Mouse (Mus musculus) embryonic facial prominence, embryonic 13.5 days (tissue): ENCODE measurements around the gene Erp29. TPM values are rescaled to one million over a fixed set of nuclear protein-coding genes. Genes with fewer than 3 reads are reported as not detected.
A peak's percentile ranks its signal among the peaks of the same experiment; 100 is the strongest.

ENCODE experiments used
- ATAC-seq: fragments of 200-750 bp; cut with Nextera tagmentation; 2 replicates; pipeline ENCODE4 v1.8.0; 2017; ENCODE audit warnings: low read depth; ENCODE audit not compliant: insufficient number of reproducible peaks, insufficient read depth, low FRiP score, low TSS enrichment
- H3K27ac ChIP-seq: fragments of 300-500 bp; sonication (generic); 2 replicates; pipeline ENCODE4 v1.5.1; 2015; ENCODE audit warnings: moderate library complexity, mild to moderate bottlenecking, inconsistent platforms
- H3K27me3 ChIP-seq: fragments of 300-500 bp; sonication (generic); 2 replicates; pipeline ENCODE4 v1.6.1; 2015; ENCODE audit warnings: mild to moderate bottlenecking, inconsistent platforms
- H3K36me3 ChIP-seq: fragments of 300-500 bp; sonication (generic); 2 replicates; pipeline ENCODE4 v1.6.1; 2015; ENCODE audit warnings: mild to moderate bottlenecking, inconsistent platforms
- H3K4me1 ChIP-seq: fragments of 300-500 bp; sonication (generic); 2 replicates; pipeline ENCODE4 v1.6.1; 2015; ENCODE audit warnings: inconsistent platforms
- H3K4me2 ChIP-seq: fragments of 300-500 bp; sonication (generic); 2 replicates; pipeline ENCODE4 v1.6.1; 2015; ENCODE audit warnings: moderate library complexity, mild to moderate bottlenecking, inconsistent platforms
- H3K4me3 ChIP-seq: fragments of 300-500 bp; sonication (generic); 2 replicates; pipeline ENCODE4 v1.5.1; 2015; ENCODE audit warnings: mild to moderate bottlenecking, inconsistent platforms
- H3K9ac ChIP-seq: fragments of 300-500 bp; sonication (generic); 2 replicates; pipeline ENCODE4 v1.6.1; 2015; ENCODE audit warnings: mild to moderate bottlenecking, inconsistent platforms
- H3K9me3 ChIP-seq: fragments of 300-500 bp; sonication (generic); 2 replicates; pipeline ENCODE4 v1.6.1; 2016; ENCODE audit warnings: inconsistent platforms
- WGBS: fragments of 180-500 bp; shearing (Covaris S2); methylation state at CpG from one replicate; pipeline ENCODE4 v1.1.7; 2015; ENCODE audit warnings: mixed read lengths; 5-methylcytosine and 5-hydroxymethylcytosine counted together
- polyA plus RNA-seq: library from polyadenylated mRNA; unstranded; fragments of >200 nt; fragmentation: Nextera tagmentation; extraction: Ambion mirVana; gene quantifications from 2 replicates; pipeline ENCODE4 v1.2.1, GENCODE M21; 2015

The Erp29 gene
- polyA plus RNA-seq, 1 experiment from 2014 or later: 160 TPM

- no peaks in the 10 kb centered on the region for H3K27me3 ChIP-seq
- H3K36me3 ChIP-seq: peaks cover 12% of the 10 kb centered on the region
- H3K4me3 ChIP-seq: peak overlapping the region; percentile 94
- 0 out of 2 replicates have a peak, but pooled peaks cover 4% of the 10 kb centered on the region for H3K9me3 ChIP-seq
- no peak overlapping the region for H3K27ac ChIP-seq
- 52% methylated on average over 9 of the region's 9 CpGs for WGBS
- H3K4me2 ChIP-seq: peak overlapping the region; percentile 82
- H3K4me1 ChIP-seq: peaks cover 21% of the 10 kb centered on the region
- H3K9ac ChIP-seq: peak overlapping the region; percentile 92
- no peak for ATAC-seq
Measured at GRCm38 (mm10) chr5:121398965-121399462, 53.3 kb downstream of the Erp29 start.

GRCm38 (mm10) chr5:121398146-121398964, 54.0 kb downstream of the Erp29 start:
- 1% methylated on average over 67 of the region's 67 CpGs for WGBS
- Histone ChIP-seq H3K4me2 (peak overlapping the region; percentile 82), H3K9me3 (0 out of 2 replicates have a peak, but pooled peaks cover 4% of the 10 kb centered on the region), H3K36me3 (peaks cover 12% of the 10 kb centered on the region), H3K9ac (peak overlapping the region; percentile 92), H3K27ac (peak overlapping the region; percentile 72), H3K4me1 (peaks cover 21% of the 10 kb centered on the region), H3K4me3 (peak overlapping the region; percentile 94), H3K27me3 (no peaks in the 10 kb centered on the region)
- ATAC-seq: peak; percentile 33; the same call in 1 of the 2 replicates

DNA sequence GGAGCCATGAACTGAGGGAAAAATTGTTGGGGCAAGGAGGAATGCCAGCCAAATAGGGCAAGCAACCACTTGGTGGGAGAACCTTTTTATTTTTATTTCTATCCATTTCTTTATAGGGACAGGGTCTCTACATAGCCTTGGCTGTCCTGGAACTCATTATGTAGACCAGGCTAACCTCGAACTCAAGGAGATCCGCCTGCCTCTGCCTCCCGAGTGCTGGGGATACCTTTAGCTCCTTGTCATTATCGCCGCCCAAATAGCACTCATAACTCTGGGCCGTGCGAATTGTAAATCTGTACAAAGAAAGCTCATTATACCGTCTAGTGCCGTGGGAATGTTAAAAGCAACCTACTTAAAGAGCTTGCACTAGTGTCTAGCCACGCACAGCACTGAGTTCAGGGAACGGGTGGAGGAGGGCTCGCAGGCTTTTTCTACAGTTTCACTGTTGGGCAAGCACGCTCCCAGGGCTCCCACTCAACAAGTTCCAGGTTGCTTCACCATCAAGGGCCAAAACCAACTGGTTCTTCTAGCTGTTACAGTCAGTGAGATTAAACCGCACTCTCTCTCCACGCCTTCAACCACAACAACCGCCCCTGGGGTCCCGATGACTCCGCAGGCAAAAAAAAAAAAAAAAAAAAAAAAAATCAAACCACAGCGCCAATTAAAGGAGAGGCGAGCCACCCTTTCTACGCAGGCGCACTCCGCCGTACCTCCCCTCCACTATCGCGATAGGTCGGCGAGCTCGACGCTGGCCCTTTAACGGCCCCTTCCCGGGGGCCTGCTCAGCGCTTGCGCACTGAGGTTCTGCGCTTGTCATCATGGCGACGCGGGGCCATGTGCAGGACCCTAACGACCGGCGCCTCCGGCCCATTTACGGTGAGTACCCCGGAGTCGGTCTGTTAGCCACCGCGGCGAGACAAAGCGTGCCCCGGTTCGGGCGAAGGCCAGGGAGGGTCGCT, 54.8 kb downstream of the Erp29 start, which contains the start of gene Naa25:
TSS of gene Naa25 (plus strand) at position 750 of the 959 bp plus-strand sequence.
- H3K4me2 ChIP-seq: peak within 1 kb of the TSS; percentile 82
- H3K4me3 ChIP-seq: peak within 1 kb of the TSS; percentile 94
- peak; percentile 92 for ATAC-seq
- WGBS: 10% methylated on average over 53 of the region's 53 CpGs
- H3K9ac ChIP-seq: peak within 1 kb of the TSS; percentile 92
- peaks cover 9% of the 10 kb centered on the region for H3K36me3 ChIP-seq
- peaks cover 21% of the 10 kb centered on the region for H3K4me1 ChIP-seq
- 0 out of 2 replicates have a peak, but pooled peaks cover 4% of the 10 kb centered on the region for H3K9me3 ChIP-seq
- H3K27ac ChIP-seq: peak within 1 kb of the TSS; percentile 93
- H3K27me3 ChIP-seq: no peaks in the 10 kb centered on the region

- no peak for ATAC-seq
- 80% methylated on average over 5 of the region's 5 CpGs for WGBS
- 0 out of 2 replicates have a peak, but pooled peaks cover 4% of the 10 kb centered on the region for H3K9me3 ChIP-seq
- H3K4me3 ChIP-seq: no peak overlapping the region
- H3K4me2 ChIP-seq: no peak overlapping the region
- no peaks in the 10 kb centered on the region for H3K27me3 ChIP-seq
- no peak overlapping the region for H3K27ac ChIP-seq
- peaks cover 21% of the 10 kb centered on the region for H3K4me1 ChIP-seq
- no peaks in the 10 kb centered on the region for H3K36me3 ChIP-seq
- no peak overlapping the region for H3K9ac ChIP-seq
Measured at GRCm38 (mm10) chr5:121395621-121396020, 56.7 kb downstream of the Erp29 start.

- H3K36me3 ChIP-seq: no peaks in the 10 kb centered on the region
- WGBS: 72% methylated on average over 3 of the region's 3 CpGs
Measured at GRCm38 (mm10) chr5:121393402-121393801, 58.9 kb downstream of the Erp29 start.

GRCm38 (mm10) chr5:121392667-121393380, 59.5 kb downstream of the Erp29 start:
- Histone ChIP-seq H3K27ac (no peak overlapping the region), H3K36me3 (no peaks in the 10 kb centered on the region)

More at GRCm38 (mm10) chr5:121393402-121393801, 58.9 kb downstream of the Erp29 start:
- H3K27ac ChIP-seq: no peak overlapping the region
- H3K27me3 ChIP-seq: no peaks in the 10 kb centered on the region
- no peak overlapping the region for H3K4me2 ChIP-seq
- no peak for ATAC-seq
- H3K9ac ChIP-seq: no peak overlapping the region
- 0 out of 2 replicates have a peak, but pooled peaks cover 4% of the 10 kb centered on the region for H3K9me3 ChIP-seq
- H3K4me1 ChIP-seq: peaks cover 5% of the 10 kb centered on the region
- H3K4me3 ChIP-seq: no peak overlapping the region

DNA sequence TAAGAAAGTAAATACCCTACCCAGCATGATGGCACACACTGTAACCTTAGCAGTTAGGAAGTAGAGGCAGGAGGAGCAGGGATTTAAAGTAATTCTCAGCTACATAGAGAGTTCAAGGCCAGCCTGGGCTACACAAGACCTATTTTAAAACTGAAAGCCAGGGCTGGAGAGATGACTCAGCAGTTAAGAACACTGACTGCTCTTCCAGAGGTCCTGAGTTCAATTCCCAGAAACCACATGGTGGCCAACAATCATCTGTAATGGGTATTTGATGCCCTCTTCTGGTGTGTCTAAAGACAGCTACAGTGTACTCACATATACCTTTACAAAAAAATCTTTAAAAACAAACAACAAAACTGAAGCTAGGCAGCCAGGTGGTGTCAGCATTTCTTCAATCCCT, 62.6 kb downstream of the Erp29 start:
- Histone ChIP-seq H3K9me3 (0 out of 2 replicates have a peak, but pooled peaks cover 4% of the 10 kb centered on the region), H3K9ac (no peak overlapping the region), H3K4me3 (no peak overlapping the region), H3K36me3 (no peaks in the 10 kb centered on the region), H3K27ac (no peak overlapping the region), H3K4me2 (no peak overlapping the region), H3K4me1 (peaks cover 16% of the 10 kb centered on the region), H3K27me3 (no peaks in the 10 kb centered on the region)
- ATAC-seq: no peak

More at GRCm38 (mm10) chr5:121392667-121393380, 59.5 kb downstream of the Erp29 start:
- peaks cover 5% of the 10 kb centered on the region for H3K4me1 ChIP-seq
- H3K27me3 ChIP-seq: no peaks in the 10 kb centered on the region
- H3K9ac ChIP-seq: no peak overlapping the region
- H3K9me3 ChIP-seq: 0 out of 2 replicates have a peak, but pooled peaks cover 4% of the 10 kb centered on the region
- ATAC-seq: no peak
- WGBS: 55% methylated on average over 16 of the region's 16 CpGs
- H3K4me2 ChIP-seq: no peak overlapping the region
- H3K4me3 ChIP-seq: no peak overlapping the region

DNA sequence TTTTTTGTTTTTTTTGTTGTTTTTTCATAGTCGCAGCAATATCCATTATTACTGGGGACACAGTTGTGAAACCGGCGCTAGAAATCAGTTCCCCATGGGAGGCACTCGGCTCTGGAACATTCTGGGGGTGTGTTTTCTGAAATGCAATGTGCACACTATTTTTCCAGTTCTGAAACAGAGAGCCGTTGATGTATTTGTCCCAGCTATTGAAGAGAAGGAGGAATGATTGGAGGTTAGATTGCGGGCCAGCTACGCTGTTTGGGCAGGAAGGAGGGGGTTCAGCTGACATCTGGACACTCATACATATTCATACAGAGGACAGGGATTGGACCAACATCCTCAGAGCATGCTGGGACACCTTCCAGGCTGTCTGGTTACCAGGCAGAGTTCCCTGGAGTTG, 63.2 kb downstream of the Erp29 start:
- no peak for ATAC-seq
- H3K36me3 ChIP-seq: no peaks in the 10 kb centered on the region
- H3K4me2 ChIP-seq: no peak overlapping the region
- H3K9me3 ChIP-seq: no peaks in the 10 kb centered on the region
- peaks cover 21% of the 10 kb centered on the region for H3K4me1 ChIP-seq
- peak overlapping the region; percentile 28; the same call in 1 of the 2 replicates for H3K9ac ChIP-seq
- H3K27ac ChIP-seq: no peak overlapping the region
- no peak overlapping the region for H3K4me3 ChIP-seq
- no peaks in the 10 kb centered on the region for H3K27me3 ChIP-seq
- 61% methylated on average over 7 of the region's 7 CpGs for whole genome bisulfite sequencing

DNA sequence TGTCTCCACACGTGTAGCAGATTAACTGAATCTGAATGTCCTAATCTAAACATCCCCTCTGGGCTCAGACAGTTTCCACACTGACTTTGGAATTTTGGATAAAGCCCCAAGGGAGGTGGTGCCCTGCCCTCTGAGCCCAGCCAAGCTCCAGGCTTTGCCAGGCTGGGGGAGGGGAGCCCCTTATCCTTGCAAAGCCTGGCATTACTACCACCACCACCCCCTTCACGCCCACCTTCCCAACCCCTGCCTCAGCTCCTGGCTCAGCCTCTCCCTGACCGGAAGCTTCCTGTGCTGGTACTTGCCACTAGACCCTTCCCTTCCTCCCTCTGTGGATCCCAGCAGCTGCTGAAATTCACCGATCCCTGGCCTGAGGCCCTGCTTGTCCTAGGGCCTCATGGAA, 65.2 kb downstream of the Erp29 start:
- H3K27me3 ChIP-seq: no peaks in the 10 kb centered on the region
- H3K27ac ChIP-seq: peak overlapping the region; percentile 28; the same call in 1 of the 2 replicates
- no peaks in the 10 kb centered on the region for H3K9me3 ChIP-seq
- 0 out of 2 replicates have a peak overlapping the region, but pooled peaks have one; percentile 9 for H3K4me2 ChIP-seq
- H3K36me3 ChIP-seq: peaks cover 6% of the 10 kb centered on the region
- H3K4me1 ChIP-seq: peaks cover 28% of the 10 kb centered on the region
- 0 out of 2 replicates have a peak overlapping the region, but pooled peaks have one; percentile 44 for H3K9ac ChIP-seq
- no peak for ATAC-seq
- WGBS: 26% methylated on average over 4 of the region's 4 CpGs
- no peak overlapping the region for H3K4me3 ChIP-seq

DNA sequence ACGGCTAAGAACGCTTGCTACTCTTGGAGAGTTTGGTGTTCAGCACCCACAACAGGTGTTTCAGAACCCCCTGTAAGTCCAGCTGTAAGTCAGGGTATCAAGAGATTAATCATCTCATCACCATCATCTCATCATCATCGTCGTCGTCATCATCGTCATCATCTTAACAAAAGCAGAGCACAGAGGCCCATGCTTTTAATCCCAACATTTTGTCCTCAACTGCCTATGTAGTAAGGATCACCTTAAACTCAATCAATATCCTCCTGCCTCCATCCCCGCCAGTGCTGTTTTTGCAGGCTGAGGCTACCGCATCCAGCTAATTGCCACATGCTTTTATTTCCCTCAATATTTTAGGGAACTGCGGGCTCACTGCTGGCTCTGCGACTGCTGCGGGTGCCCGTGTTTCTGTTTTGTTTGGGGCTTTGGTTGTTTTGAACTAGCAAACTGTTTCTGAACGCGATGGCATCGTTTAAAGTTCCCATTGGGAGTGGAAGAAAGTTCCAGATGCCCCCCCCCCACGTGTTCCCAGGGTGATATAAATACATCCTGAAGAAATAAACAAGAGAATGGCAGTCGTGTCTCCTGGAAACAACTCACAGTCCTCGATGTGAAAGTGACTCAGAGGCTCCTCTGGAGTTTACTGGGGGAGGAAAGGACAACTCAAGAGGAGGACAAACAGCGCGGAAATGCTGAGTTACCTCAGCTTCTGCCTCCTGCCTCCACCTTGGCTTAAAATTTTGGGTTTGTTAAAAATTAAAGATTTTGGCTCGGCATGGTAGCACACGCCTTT, 66.0 kb downstream of the Erp29 start:
- H3K4me1 ChIP-seq: peaks cover 28% of the 10 kb centered on the region
- peak overlapping the region; percentile 83; the same call in 1 of the 2 replicates for H3K9ac ChIP-seq
- 28% methylated on average over 22 of the region's 22 CpGs for WGBS
- no peak overlapping the region for H3K27ac ChIP-seq
- H3K36me3 ChIP-seq: peaks cover 13% of the 10 kb centered on the region
- H3K9me3 ChIP-seq: no peaks in the 10 kb centered on the region
- peak overlapping the region; percentile 71 for H3K4me2 ChIP-seq
- peak overlapping the region; percentile 78 for H3K4me3 ChIP-seq
- H3K27me3 ChIP-seq: no peaks in the 10 kb centered on the region
- no peak for ATAC-seq
